Mouse (Mus musculus) G1E (cell line): ENCODE data around the gene Plxna2. TPM values are rescaled to one million over a fixed set of nuclear protein-coding genes. Genes with fewer than 3 reads are reported as not detected.

Source experiments
- ATAC-seq: 2 replicates; pipeline ENCODE4 v1.8.0; 2016; ENCODE audit warnings: mild to moderate bottlenecking; ENCODE audit not compliant: insufficient number of reproducible peaks, poor library complexity, low FRiP score, severe bottlenecking; ENCODE audit errors: extremely low read depth
- DNase-seq: peaks from one replicate; pipeline ENCODE4 v3.0.0; 2012; ENCODE audit warnings: low spot score
- H3K27me3 ChIP-seq: 2 replicates; pipeline ENCODE4 v1.6.1; 2012; ENCODE audit warnings: mild to moderate bottlenecking, low read length, inconsistent platforms; ENCODE audit not compliant: insufficient read depth
- H3K36me3 ChIP-seq: replicated peaks from 2 replicates; pipeline ENCODE3; 2012; ENCODE audit warnings: mild to moderate bottlenecking, inconsistent platforms
- H3K4me1 ChIP-seq: 2 replicates; pipeline ENCODE4 v1.6.1; 2012; ENCODE audit warnings: low read depth, low read length, inconsistent platforms, mixed read lengths; ENCODE audit not compliant: insufficient read depth
- H3K4me3 ChIP-seq: 2 replicates; pipeline ENCODE4 v1.5.1; 2012; ENCODE audit warnings: low read depth, mild to moderate bottlenecking, inconsistent platforms, low read length, moderate library complexity, mixed read lengths
- H3K9me3 ChIP-seq: replicated peaks from 2 replicates; pipeline ENCODE4 v1.6.1; 2012; ENCODE audit warnings: inconsistent platforms
- CTCF ChIP-seq: IDR thresholded peaks from 2 replicates; pipeline ENCODE4 v1.5.1; 2012; ENCODE audit warnings: low read depth, low read length, inconsistent platforms, mixed read lengths
- GATA1 ChIP-seq: IDR thresholded peaks from 2 replicates; pipeline ENCODE4 v1.6.1; 2012; ENCODE audit warnings: borderline replicate concordance, low read length, inconsistent platforms, mixed read lengths
- GATA2 ChIP-seq: IDR thresholded peaks from 2 replicates; pipeline ENCODE4 v1.6.1; 2012; ENCODE audit warnings: low read depth, low read length, inconsistent platforms, borderline replicate concordance
- POLR2AphosphoS5 ChIP-seq: IDR thresholded peaks from 2 replicates; pipeline ENCODE4 v1.6.1; 2012; ENCODE audit warnings: low read depth, low read length, inconsistent platforms; ENCODE audit not compliant: insufficient replicate concordance
- TAL1 ChIP-seq: conservative IDR thresholded peaks from 2 replicates; pipeline ENCODE4 v1.6.1; 2012; ENCODE audit warnings: low read depth, low read length, inconsistent platforms, mixed read lengths
- polyA plus RNA-seq: library from polyadenylated mRNA; stranded (reverse); fragments of >175 nt; gene quantifications from 2 replicates; pipeline ENCODE4 v1.2.3, GENCODE M21; 2012
- total RNA-seq, 2 experiments: library from RNA; stranded (forward) in 1 of 2; stranded (reverse) in 1 of 2; fragments of 200-1000 nt in 1 of 2; fragments of >200 nt in 1 of 2; fragmentation: Nextera tagmentation in 1 of 2; gene quantifications; 2 replicates each; pipeline ENCODE4 v1.2.3; 2014 to 2017

Plxna2 gene
- total and polyA plus RNA-seq, 3 experiments = 0.08 to 0.38 TPM; not detected in 1

DNA sequence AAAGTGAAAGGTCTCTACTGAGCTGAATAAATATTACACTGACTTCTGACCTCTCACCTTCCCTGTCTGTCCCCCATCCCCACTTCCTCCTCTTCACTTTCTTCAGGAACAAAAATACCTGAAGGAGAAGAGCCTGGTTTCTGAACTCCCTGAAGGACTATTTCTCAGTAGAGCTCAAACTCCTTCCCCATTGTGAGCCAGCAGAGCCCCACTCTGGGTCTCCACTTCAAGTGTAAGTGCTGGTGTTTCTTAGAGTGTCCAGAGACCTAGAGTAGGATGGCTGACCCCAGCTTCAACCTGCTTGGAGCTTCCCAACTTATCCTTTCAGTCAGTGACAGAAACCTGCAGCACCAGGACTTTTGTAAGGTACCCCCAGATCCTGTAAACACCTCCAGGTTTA is 9.3 kb downstream of the Plxna2 start:
- ATAC-seq = no peak
- Histone ChIP-seq H3K27me3 (0 out of 2 replicates have a peak, but pooled peaks cover 2% of the 10 kb centered on the region), H3K9me3 (no peaks in the 10 kb centered on the region), H3K36me3 (no peaks in the 10 kb centered on the region), H3K4me3 (no peak overlapping the region), H3K4me1 (no peaks in the 10 kb centered on the region)
- DNase-seq = no peak
- no peak for TF ChIP-seq TAL1
- TF ChIP-seq GATA2 = no peak
- no peak for TF ChIP-seq GATA1
- TF ChIP-seq CTCF = no peak
- no peak for TF ChIP-seq POLR2AphosphoS5

- Histone ChIP-seq H3K9me3 (no peaks in the 10 kb centered on the region), H3K4me1 (no peaks in the 10 kb centered on the region), H3K36me3 (no peaks in the 10 kb centered on the region), H3K27me3 (0 out of 2 replicates have a peak, but pooled peaks cover 2% of the 10 kb centered on the region), H3K4me3 (no peak overlapping the region)
- ATAC-seq = no peak
- DNase-seq = no peak
- TF ChIP-seq GATA2 (no peak), TAL1 (no peak), GATA1 (no peak), POLR2AphosphoS5 (no peak), CTCF (no peak)
Measured at GRCm38 (mm10) chr1:194629135-194629689, 11.2 kb downstream of the Plxna2 start.

DNA sequence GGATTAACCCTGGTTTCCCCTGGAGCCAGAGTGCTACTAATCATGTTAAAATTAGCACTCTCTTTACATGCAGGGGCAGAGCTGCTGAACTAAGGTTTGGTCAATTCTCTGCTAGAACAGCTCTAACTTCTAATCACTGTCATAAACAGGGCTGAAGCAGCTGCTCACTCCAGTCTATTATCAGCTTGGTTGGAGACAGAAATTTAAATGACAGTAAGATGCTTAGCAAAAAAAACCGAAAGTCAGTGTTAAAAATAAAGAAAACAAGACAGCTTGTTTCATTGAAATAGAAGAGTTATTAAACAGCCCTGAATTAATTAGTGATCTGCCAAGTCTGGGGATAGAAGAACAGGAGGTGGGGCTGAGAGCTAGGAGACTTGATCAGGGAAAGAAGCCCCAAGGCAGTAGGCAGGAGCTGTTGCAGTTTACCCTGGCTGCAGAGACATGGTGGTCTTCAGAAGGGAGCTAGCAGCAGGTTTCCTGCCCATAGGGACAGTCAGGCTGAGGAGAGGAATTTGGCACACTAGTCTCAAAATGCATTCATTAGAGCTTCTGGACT is 12.6 kb downstream of the Plxna2 start:
- Histone ChIP-seq H3K36me3 (no peaks in the 10 kb centered on the region), H3K27me3 (0 out of 2 replicates have a peak, but pooled peaks cover 2% of the 10 kb centered on the region), H3K4me3 (no peak overlapping the region), H3K9me3 (no peaks in the 10 kb centered on the region), H3K4me1 (no peaks in the 10 kb centered on the region)
- DNase-seq (no peak), ATAC-seq (no peak)
- TF ChIP-seq GATA2 = no peak
- TF ChIP-seq GATA1 = no peak
- no peak for TF ChIP-seq CTCF
- no peak for TF ChIP-seq POLR2AphosphoS5
- TF ChIP-seq TAL1 = no peak

- no peak for TF ChIP-seq CTCF
- no peak for TF ChIP-seq TAL1
- no peak for TF ChIP-seq GATA1
- no peak for DNase-seq
- no peaks in the 10 kb centered on the region for H3K4me1 ChIP-seq
- H3K27me3 ChIP-seq = 0 out of 2 replicates have a peak, but pooled peaks cover 2% of the 10 kb centered on the region
- H3K9me3 ChIP-seq = no peaks in the 10 kb centered on the region
- no peak overlapping the region for H3K4me3 ChIP-seq
- H3K36me3 ChIP-seq = no peaks in the 10 kb centered on the region
- no peak for ATAC-seq
Measured at GRCm38 (mm10) chr1:194631574-194631973, 13.6 kb downstream of the Plxna2 start.

DNA sequence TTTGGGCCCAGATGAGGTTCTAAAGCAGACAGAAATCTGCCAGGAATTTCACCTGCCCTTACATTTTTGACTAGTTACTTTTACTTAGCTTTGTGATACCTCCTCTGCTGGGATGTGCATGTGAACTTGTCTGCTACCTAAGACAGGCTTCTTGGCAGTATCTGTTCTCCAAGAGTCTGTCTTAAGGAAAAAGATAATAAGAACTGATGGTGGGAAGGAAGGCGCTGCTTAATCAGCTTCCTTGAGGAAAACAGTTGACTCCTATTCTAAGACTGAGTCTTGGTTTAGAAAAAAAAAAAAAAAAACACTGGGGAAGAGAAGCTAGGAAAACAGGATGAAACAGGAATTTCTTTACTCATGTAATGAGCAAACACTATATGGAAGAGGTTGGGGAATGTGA is 14.0 kb downstream of the Plxna2 start:
- H3K36me3 ChIP-seq = no peaks in the 10 kb centered on the region
- DNase-seq = no peak
- H3K9me3 ChIP-seq = no peaks in the 10 kb centered on the region
- ATAC-seq = no peak
- H3K27me3 ChIP-seq = 0 out of 2 replicates have a peak, but pooled peaks cover 2% of the 10 kb centered on the region
- H3K4me1 ChIP-seq = no peaks in the 10 kb centered on the region
- TF ChIP-seq CTCF = no peak
- TF ChIP-seq GATA1 = no peak
- TF ChIP-seq POLR2AphosphoS5 = no peak
- no peak for TF ChIP-seq GATA2
- no peak for TF ChIP-seq TAL1
- H3K4me3 ChIP-seq = no peak overlapping the region

GRCm38 (mm10) chr1:194635411-194635810 is 17.4 kb downstream of the Plxna2 start:
- no peaks in the 10 kb centered on the region for H3K36me3 ChIP-seq
- DNase-seq (no peak), ATAC-seq (no peak)
- no peaks in the 10 kb centered on the region for H3K4me1 ChIP-seq
- TF ChIP-seq CTCF (no peak), TAL1 (no peak), POLR2AphosphoS5 (no peak), GATA1 (no peak), GATA2 (no peak)
- H3K27me3 ChIP-seq = no peaks in the 10 kb centered on the region
- H3K4me3 ChIP-seq = no peak overlapping the region
- no peaks in the 10 kb centered on the region for H3K9me3 ChIP-seq

- TF ChIP-seq GATA2 = no peak
- no peak for TF ChIP-seq POLR2AphosphoS5
- no peak for TF ChIP-seq GATA1
- TF ChIP-seq TAL1 = no peak
- no peak for TF ChIP-seq CTCF
- Histone ChIP-seq H3K9me3 (no peaks in the 10 kb centered on the region), H3K27me3 (no peaks in the 10 kb centered on the region), H3K36me3 (no peaks in the 10 kb centered on the region), H3K4me1 (no peaks in the 10 kb centered on the region), H3K4me3 (no peak overlapping the region)
- DNase-seq (no peak), ATAC-seq (no peak)
Measured at GRCm38 (mm10) chr1:194635942-194636341, 17.9 kb downstream of the Plxna2 start.
